Mouse (Mus musculus) kidney, adult 2 months (tissue): Measurements from ENCODE around the gene Nol4l. TPM values are rescaled to one million over a fixed set of nuclear protein-coding genes. Genes with fewer than 3 reads are reported as not detected.

Experiments used
- DNase-seq: peaks from one replicate; pipeline ENCODE4 v3.0.0; 2021
- H3K27ac ChIP-seq: fragments of 200-500 bp; 2 replicates; pipeline ENCODE4 v1.5.1; 2012; ENCODE audit warnings: low read depth, low read length, control low read depth, inconsistent platforms; ENCODE audit not compliant: insufficient read depth
- H3K27me3 ChIP-seq: fragments of 200-500 bp; replicated peaks from 2 replicates; pipeline ENCODE4 v1.6.1; 2012; ENCODE audit warnings: mild to moderate bottlenecking, moderate library complexity, low read length, inconsistent platforms; ENCODE audit not compliant: control insufficient read depth, insufficient read depth
- H3K36me3 ChIP-seq: fragments of 200-500 bp; 2 replicates; pipeline ENCODE4 v1.6.1; 2012; ENCODE audit warnings: mild to moderate bottlenecking, moderate library complexity, low read length, inconsistent platforms; ENCODE audit not compliant: control insufficient read depth, insufficient read depth
- H3K4me1 ChIP-seq: fragments of 200-500 bp; 2 replicates; pipeline ENCODE4 v1.6.1; 2011; ENCODE audit warnings: low read length; ENCODE audit not compliant: control insufficient read depth, insufficient read depth
- H3K4me3 ChIP-seq: fragments of 200-500 bp; 2 replicates; pipeline ENCODE4 v1.5.1; 2011; ENCODE audit warnings: mild to moderate bottlenecking, low read depth, low read length, control low read depth; ENCODE audit not compliant: insufficient read depth
- CTCF ChIP-seq: fragments of 200-500 bp; conservative IDR thresholded peaks from 2 replicates; pipeline ENCODE4 v1.5.1; 2011; ENCODE audit warnings: low read depth, mild to moderate bottlenecking, control low read depth, low read length, moderate library complexity, mixed read lengths; ENCODE audit not compliant: insufficient read depth, insufficient read length
- POLR2A ChIP-seq: fragments of 200-500 bp; IDR thresholded peaks from one replicate; pipeline ENCODE4 v1.6.1; 2011; ENCODE audit warnings: low read depth, low read length, control low read depth
- WGBS: fragments of 180-500 bp; shearing (Covaris S2); methylation state at CpG from one replicate; pipeline ENCODE4 v1.1.7; 2018; 5-methylcytosine and 5-hydroxymethylcytosine counted together
- polyA plus RNA-seq: library from polyadenylated mRNA; depleted of rRNA; stranded (reverse); fragments of >200 nt; gene quantifications from 2 replicates; pipeline ENCODE4 v1.2.3, GENCODE M21; 2012

Gene Nol4l
- polyA plus RNA-seq, 1 experiment: 11.9 TPM

DNA sequence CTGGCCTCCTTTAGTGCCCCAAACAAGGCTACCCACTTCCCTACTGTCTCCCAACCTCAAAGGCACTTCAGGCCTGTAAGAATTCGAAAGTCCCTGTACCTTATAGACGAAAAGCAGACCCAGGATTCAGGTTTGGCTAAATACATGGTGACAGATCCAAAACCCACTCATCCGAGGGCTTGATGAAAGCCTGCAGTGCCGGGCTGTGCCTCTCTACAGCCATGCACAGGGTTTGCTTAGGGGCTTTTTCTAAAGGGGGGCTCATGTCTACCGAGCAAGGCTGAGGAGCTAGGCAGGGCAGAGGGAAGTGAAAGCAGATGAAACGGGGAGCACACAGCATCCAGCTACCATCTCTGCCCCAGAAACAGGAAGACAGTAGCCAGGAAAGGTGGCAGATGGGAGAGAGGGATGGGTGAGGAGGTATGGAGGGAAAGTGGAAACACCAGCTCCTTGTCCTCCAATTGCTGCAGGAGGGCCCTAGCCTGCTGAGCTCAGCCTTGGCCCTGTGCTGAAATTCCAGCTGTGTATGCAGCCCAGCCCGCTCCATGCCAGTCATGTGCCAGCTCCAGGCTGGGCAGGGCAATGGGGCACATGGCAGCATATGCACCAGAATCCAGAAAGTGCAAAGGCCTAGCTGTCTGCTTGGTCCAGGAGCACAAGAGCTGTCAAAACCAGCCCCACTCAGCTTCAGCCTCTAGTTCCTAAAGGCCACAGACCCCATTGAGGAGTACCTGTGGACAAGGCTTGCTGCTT lies 48.5 kb downstream of the Nol4l start:
- no peak overlapping the region for H3K4me3 ChIP-seq
- 80% methylated on average over 7 of the region's 7 CpGs for WGBS
- no peaks in the 10 kb centered on the region for H3K27me3 ChIP-seq

DNA sequence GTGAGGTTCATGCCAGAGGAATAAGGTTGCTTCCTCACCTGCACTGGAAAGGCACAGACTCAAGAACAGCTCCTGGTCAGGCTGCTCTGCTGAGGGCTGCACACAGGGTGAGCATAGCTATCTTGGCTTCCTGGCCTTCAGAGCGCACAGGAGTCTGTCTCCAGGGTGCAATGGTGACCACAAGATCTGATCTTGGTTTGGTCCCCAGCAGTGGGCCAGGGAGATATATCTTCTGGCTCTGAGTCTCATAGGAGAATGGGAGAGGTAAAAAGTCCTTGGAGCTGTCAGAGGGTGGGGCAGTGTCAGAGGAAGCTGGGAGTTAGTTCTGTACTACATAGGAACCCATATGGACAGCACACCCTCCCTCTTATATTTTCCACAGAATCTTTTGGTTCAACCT lies 50.3 kb downstream of the Nol4l start:
- 94% methylated on average over 1 of the region's 1 CpGs for WGBS
- Histone ChIP-seq H3K4me1 (peaks cover 7% of the 10 kb centered on the region; the same call in 1 of the 2 replicates), H3K4me3 (no peak overlapping the region), H3K27me3 (no peaks in the 10 kb centered on the region), H3K36me3 (no peaks in the 10 kb centered on the region), H3K27ac (no peak overlapping the region)
- DNase-seq: no peak
- no peak for TF ChIP-seq POLR2A
- no peak for TF ChIP-seq CTCF

More for the DNA sequence above, 48.5 kb downstream of the Nol4l start:
- Histone ChIP-seq H3K27ac (no peak overlapping the region), H3K4me1 (peaks cover 7% of the 10 kb centered on the region; the same call in 1 of the 2 replicates), H3K36me3 (no peaks in the 10 kb centered on the region)
- peak; percentile 82 for DNase-seq
- TF ChIP-seq CTCF (no peak), POLR2A (no peak)

DNA sequence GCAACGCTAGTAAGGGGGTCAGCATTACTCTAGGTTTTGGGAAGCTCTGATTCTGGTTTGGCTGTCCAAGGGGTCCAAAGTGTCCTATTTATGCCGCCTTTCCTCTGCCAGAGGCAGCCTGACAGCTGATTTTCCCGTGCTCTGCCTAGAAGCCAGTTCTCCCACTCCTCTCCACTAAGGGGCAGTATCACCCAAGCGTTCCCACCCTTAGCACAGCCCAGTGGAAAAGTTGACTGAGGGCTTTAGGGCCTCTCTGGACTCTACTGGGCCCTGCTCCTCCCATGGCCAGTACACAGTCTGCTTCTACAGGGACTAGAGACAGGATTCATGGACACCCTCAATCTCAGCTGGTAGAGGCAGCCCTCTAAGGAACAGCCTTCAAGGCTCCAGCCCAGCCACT lies 51.2 kb downstream of the Nol4l start:
- Histone ChIP-seq H3K4me3 (no peak overlapping the region), H3K27me3 (no peaks in the 10 kb centered on the region), H3K36me3 (no peaks in the 10 kb centered on the region), H3K27ac (no peak overlapping the region), H3K4me1 (peaks cover 7% of the 10 kb centered on the region; the same call in 1 of the 2 replicates)
- TF ChIP-seq CTCF (peak; percentile 89), POLR2A (no peak)
- WGBS: 11% methylated on average over 4 of the region's 4 CpGs
- peak; percentile 73 for DNase-seq

DNA sequence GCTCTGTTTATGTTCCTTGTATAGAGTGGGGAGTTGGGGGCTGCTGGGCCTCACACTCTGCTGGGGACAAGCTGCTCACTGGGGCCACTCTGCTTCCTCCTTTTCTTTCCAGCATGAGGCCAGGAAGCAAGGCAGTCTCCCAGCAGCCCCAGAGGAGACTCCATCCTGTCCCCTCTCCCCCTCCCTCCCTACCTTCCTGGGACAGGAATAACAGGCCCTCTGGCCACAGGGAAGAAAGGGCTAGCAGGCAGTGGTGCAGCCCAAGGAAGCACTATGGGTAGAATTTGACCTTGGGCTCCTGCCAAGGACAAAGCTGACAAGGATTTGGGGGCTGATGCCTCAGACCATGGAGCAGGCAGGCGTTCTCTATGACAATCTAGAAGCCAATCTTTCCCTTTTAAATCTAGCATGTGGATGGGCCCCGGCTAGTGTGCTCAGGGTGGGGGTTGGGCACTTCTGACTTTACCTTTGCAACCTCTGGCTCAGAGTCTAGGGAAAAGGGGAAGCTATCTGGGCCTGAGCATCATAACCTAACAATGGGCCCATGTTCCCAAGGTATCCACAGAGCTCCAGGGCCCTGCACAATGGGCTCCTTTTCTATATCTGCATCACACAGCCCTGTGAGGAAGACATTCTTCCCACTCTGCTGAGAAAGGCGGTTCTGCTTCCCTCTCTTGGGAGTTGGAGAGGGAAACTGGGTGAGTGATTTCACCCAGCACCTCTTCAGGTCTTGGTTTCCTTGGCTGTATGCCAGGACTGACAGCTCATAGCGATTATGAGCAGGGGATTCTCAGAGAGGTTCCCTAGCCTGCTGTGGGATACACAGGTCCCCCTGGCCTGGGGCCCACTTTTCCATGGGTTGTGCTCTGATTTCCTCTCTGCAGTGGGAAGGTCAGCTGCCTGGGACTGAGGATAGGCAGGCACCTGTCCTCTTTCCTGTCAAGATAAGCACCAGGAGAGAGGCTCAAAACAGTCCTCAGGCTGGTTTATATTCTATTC lies 54.4 kb downstream of the Nol4l start:
- H3K27me3 ChIP-seq: no peaks in the 10 kb centered on the region
- H3K27ac ChIP-seq: no peak overlapping the region
- no peak overlapping the region for H3K4me3 ChIP-seq
- TF ChIP-seq POLR2A (no peak), CTCF (no peak)
- peak; percentile 29 for DNase-seq
- no peaks in the 10 kb centered on the region; the same call in 1 of the 2 replicates for H3K4me1 ChIP-seq
- no peaks in the 10 kb centered on the region for H3K36me3 ChIP-seq
- WGBS: 44% methylated on average over 4 of the region's 4 CpGs

DNA sequence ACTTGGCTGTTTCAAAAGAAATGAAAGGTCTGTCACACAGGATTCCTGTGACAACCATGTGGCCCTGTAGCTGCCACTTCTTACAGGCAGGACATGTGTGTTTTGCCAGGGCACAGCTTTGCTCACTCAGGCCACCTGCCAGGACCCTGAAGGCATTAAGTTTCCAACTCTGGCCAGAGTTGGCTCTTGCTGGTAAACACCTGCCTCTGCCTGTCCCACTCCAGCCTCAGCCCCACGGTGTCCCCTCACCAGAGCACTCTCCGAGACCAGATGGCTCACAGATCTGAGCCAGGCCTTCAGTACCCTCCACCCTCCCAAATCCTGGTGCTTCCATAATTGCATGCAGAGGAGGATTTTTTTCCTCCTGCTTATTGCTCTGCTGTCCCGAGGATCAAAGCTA lies 58.8 kb downstream of the Nol4l start:
- Histone ChIP-seq H3K27me3 (no peaks in the 10 kb centered on the region), H3K4me1 (no peaks in the 10 kb centered on the region; the same call in 1 of the 2 replicates), H3K4me3 (no peak overlapping the region), H3K27ac (no peak overlapping the region), H3K36me3 (no peaks in the 10 kb centered on the region)
- TF ChIP-seq CTCF (no peak), POLR2A (no peak)
- peak; percentile 64 for DNase-seq
- 49% methylated on average over 3 of the region's 3 CpGs for WGBS

DNA sequence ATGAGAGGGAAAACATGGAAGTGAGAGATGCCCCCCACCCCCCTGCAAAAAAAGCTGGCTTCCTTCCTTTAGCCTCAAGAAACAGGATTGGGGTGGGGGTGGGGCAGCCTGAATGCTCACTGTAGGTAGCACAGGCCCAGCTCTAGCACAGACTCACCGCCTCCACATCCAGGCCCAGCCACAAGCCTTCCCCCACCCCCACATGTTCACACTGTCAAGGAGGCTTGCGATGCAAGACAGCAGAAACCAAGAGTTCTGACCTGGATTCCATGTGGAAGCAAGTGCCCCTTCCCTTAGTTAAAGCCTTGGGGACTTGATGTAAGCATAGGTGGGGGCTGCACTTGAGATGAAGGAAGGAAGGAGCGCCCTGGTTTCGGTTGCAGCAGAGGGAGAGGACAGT lies 60.0 kb downstream of the Nol4l start:
- Histone ChIP-seq H3K27me3 (no peaks in the 10 kb centered on the region), H3K27ac (no peak overlapping the region), H3K4me3 (no peak overlapping the region), H3K4me1 (no peaks in the 10 kb centered on the region), H3K36me3 (no peaks in the 10 kb centered on the region)
- TF ChIP-seq POLR2A (no peak), CTCF (no peak)
- WGBS: 67% methylated on average over 4 of the region's 4 CpGs
- DNase-seq: no peak

DNA sequence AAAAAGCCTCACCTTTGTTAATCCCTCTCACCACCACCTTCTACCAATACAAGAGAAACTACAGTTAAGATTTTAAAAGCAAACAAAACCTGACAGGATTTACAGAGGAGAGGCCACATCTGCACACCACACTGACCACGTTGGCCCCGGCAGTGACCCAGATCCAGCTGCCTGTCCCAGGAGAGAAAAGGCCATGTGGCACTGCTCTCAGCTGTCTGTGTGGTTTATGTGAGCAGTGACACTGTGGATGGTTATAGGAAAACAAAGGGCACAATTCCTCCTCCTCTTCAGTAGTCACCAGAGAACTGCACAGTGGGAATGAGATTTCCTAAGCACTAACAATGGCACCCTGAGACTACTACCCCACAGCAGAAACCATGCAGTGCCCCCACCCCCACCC lies 60.5 kb downstream of the Nol4l start:
- Histone ChIP-seq H3K27me3 (no peaks in the 10 kb centered on the region), H3K27ac (no peak overlapping the region), H3K36me3 (no peaks in the 10 kb centered on the region), H3K4me3 (no peak overlapping the region), H3K4me1 (no peaks in the 10 kb centered on the region)
- 63% methylated on average over 2 of the region's 2 CpGs for WGBS
- no peak for DNase-seq
- no peak for TF ChIP-seq POLR2A
- TF ChIP-seq CTCF: no peak
